Mouse (Mus musculus): ENCODE data around the gene Lrrc8d.

DNA sequence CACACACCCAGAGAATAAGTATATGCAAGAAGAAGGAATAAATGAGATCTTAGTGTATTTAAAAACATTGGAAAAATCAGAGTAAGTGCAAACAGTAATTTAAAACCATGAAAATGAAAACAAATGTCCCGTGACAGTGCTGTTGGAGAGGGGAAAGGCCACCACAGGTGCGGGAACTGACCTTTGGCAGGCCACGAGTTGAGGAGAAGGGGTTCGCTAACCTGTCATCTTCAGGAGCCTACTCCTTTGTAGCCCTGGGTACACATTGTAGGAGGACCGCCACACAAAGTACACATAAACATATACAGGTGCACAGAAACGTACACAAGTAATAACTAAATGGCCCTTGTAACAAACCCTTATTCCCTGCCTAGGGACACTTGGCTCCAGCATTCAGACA, 55.7 kb downstream of the Lrrc8d start:
- TF ChIP-seq GATA1 (IDR thresholded peaks at IDR 0.05; ENCODE audit: low read length) = no peak
- TF ChIP-seq TAL1 (IDR thresholded peaks at IDR 0.05; ENCODE audit: low read length) = no peak
